Mouse (Mus musculus) E14TG2a.4 (cell line): ENCODE data around the gene Celf5.

Experiments used
- CTCF ChIP-seq: conservative IDR thresholded peaks from 2 replicates; pipeline ENCODE4 v1.5.1; 2014; ENCODE audit warnings: low read length
- NANOG ChIP-seq: IDR thresholded peaks from 2 replicates; pipeline ENCODE4 v1.6.1; 2014; ENCODE audit warnings: borderline replicate concordance, low read length, mixed read lengths

GRCm38 (mm10) chr10:81455181-81455895 is 27.2 kb downstream of the Celf5 start, which contains the start of gene Nfic:
- TF ChIP-seq CTCF (no peak), NANOG (no peak)
